Mouse (Mus musculus) heart, postnatal 0 days (tissue): ENCODE data around the gene Neurod4.

Source experiments
- CTCF ChIP-seq: IDR thresholded peaks from 2 replicates; pipeline ENCODE4 v1.5.1; 2016; ENCODE audit warnings: antibody characterized with exemption, control low read depth, low read depth
- EP300 ChIP-seq: IDR thresholded peaks from 2 replicates; pipeline ENCODE4 v1.6.1; 2016; ENCODE audit warnings: antibody characterized with exemption, low read depth

- TF ChIP-seq EP300 = no peak
- TF ChIP-seq CTCF = no peak
Observed at GRCm38 (mm10) chr10:130232117-130232516, 47.9 kb downstream of the Neurod4 start.
